Mouse (Mus musculus): ENCODE measurements around the gene Pon2.

DNA sequence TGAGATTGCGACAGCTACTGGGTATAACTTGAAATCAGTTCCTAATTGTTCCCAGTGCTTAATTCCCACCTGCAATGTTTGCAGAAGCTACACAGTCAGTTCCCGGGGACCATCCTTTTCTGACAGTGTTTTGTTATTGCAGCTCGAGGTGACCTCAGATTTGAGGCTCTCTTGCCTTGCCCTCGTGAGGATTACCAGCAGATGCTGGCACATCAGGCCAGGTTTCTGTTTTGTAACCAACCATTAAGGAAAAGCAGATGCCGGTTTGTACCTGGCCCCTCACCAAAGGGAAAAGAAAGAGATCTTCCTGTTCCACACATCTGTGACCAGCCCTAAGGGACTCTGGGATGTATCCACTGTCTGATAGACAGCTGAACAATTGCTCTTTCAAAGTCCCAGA is 1.3 kb upstream of the Pon2 start:
- TF ChIP-seq CTCF (conservative IDR thresholded peaks at IDR 0.05; ENCODE audit: low read length) (no peak), POU5F1 (IDR thresholded peaks at IDR 0.05; ENCODE audit: borderline replicate concordance, low read length) (no peak)

Data from E14TG2a.4 (cell line).